Mouse (Mus musculus) neural tube, embryonic 10.5 days (tissue): ENCODE data around the gene Mlh3.

ENCODE experiments used
- DNase-seq: peaks from one replicate; pipeline ENCODE4 v3.0.0-alpha.2; 2017; ENCODE audit warnings: low spot score; ENCODE audit errors: extremely low spot score

The Mlh3 gene

DNA sequence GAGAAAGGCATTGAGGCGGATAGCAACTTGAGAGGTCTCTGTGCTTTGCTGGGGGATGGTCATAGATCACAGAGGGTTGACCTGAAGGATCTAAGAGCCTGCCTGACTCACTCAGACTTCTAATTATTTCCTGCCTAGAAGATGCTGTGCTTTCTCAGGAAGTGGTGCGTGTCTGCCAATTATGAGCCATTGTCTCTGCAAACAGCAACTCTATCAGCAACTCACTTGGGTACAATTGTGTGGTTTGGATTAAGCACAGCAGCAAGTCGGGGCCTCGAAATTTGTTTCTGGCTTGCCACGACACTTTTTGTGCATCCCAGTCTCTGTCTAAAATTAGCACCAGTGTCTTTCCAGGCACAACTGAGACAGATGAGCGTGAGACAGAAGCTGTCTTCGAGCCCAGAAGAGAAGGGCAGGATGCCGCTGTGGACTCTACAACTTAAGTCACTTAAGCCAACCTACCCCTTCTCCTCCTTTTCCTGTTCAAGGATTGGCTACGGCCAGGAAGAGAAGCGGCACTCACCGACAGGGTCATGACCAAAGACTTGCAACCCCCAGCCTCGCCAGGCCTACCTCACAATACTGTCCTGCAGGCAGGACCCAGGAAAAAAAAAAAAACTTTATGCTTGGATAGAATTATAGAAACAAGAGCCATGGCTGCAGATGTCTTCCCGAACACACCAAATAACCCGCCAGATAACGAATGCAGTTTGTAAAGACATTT is 42.4 kb downstream of the Mlh3 start:
- no peak for DNase-seq

DNA sequence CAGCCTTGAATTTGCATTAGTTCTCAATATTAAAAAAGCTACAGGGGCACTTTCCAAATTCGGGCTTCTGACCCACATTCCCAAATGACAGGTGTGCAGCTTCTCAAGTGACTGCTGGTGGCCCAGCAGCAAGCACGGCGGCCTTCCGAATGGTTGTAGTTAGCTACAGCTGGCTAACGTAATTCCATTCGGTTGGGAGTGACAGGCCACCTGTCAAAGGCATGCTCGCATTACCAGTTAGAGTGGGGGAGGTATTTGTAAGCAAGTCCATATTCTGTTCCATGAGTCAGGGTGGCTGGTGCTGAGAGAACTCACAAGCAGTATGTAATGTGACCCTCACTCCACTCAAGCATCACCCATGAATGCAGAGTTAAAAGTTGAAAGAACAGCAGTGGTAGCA is 43.2 kb downstream of the Mlh3 start:
- no peak for DNase-seq

DNA sequence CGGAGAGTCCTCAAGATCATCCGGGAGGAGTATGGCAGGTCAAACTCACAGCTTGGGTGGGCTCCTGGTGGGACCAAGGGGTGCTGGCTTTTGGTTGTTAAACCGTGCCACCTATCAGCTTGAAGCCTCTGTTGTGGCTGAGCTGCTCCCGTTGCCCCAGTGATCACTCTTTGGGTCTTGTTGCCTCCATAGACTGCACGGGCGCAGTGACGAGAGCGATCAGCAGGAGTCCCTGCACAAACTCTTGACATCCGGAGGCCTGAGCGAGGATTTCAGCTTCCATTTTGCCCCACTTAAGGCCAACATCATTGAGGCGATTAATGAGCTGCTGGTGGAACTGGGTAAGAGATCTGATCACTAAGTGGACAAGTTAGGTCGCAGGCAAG is 50.5 kb downstream of the Mlh3 start:
- DNase-seq: no peak

DNA sequence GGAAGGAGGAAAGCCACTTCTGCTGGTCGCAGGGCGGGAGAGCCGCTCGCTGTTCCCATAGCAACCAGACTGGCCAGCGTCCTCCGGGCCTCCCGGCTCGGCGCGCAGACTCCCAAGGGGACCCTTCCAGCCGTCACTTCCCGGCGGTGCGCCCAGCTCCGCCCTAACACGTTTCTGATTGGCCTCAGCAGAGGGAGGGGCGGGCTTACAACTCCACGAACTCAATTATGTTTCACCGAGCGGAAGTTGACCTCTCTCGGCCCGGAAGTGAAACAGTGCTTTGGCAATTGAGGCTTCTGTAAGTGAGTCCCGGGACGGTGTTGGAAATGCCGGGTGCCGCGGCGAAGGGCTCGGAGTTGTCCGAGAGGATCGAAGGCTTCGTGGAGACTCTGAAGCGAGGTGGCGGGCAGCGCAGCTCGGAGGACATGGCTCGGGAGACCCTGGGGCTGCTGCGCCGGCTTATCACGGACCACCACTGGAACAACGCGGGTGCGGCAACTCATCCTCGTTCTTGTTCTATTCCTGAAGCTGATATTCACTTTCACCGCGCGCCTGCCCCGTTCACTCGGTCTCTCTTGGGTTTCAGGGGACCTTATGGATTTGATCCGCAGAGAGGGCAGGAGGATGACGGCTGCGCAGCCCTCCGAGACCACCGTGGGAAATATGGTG is 51.0 kb downstream of the Mlh3 start, which contains the start of gene Eif2b2:
TSS of gene Eif2b2 (plus strand) at position 246 of the 669 bp plus-strand sequence.
- DNase-seq: peak; percentile 96

DNA sequence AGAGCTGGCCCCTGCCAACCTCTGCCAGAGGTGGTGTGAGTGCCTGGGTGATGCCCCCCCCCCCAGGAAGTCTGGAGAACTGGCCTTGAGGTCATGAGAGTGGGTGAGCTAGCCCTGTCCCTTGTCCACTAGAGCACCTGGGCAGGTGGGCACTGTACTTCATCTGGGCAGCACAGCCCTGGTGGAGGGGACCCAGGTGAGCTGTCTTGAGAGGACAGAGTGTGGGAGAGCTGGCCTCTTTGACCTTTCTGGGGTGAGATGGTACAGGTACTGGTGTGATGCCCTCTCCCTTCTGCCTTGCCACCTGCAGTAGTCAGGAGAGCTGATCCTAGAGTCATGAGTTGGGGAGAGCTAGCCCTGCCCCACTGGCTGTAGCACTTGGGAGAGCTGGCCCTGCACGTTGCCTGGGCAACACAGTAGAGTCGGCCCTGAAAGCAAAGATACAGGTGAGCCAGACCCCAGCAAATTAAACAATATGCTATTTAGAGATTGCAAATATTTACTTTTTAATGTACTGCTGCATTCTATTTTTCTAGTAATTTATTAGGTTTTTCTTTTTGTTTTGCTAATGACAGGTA is 52.6 kb downstream of the Mlh3 start:
- DNase-seq: no peak

DNA sequence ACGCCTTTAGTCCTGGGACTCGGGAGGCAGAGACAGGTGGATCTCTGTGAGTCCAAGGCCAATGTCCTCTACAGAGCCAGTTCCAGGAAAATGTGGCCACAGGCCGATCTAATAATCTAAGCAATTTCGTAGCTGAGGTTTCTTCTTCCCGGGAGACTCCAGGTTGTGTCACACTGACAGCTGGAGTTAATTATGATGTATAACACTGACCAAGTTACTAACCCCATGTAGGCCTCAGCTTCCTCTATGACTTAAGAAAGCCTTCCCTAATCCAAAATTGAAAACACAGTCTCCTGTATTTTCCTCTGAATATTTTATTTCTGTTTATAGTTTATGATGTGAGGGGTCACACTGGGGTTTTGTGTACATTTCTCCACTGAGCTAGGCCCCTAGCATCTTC is 55.4 kb downstream of the Mlh3 start:
- DNase-seq: no peak

DNA sequence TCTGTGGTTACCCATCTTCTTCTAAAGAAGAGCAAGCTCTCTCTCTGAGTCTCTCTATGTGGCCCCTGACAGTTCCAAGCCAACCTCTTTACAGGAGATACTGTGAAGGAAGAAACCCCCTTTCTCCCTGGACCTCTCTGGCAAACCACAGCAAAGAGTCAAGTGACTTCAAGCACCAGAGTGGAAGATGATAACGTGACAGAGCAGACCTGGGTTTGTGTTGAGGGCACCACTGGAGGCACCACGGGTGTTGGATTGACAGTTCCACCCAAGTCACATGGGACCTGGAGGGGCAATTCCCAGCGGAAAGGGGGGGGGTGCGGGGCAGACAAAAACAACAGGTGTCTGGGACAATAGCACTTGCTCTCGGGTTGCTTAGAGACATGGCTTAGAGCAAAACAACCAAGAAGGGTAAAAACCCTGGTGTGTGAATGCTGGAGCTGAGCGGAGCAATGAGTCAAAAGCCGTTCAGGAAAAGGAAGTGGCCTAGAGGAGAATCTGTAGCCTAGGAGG is 61.7 kb downstream of the Mlh3 start:
- no peak for DNase-seq

DNA sequence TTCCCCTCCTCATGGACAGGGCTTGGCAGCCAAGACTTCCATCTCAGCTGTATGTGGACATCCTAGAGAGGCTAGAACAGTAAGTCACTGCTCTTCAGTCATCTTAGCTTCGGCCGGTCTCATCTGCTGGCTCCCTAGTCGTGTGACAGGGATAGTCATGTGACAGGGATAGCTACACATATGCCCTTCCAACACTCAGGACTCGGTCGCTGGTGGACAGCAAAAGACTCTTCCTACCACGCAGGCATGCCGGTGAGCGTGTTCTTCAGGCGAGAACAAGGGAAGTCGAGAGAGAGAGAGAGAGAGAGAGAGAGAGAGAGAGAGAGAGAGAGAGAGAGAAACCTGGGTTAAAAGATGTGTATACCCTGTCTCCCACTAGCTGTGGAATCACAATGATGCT is 65.0 kb downstream of the Mlh3 start:
- DNase-seq: no peak

DNA sequence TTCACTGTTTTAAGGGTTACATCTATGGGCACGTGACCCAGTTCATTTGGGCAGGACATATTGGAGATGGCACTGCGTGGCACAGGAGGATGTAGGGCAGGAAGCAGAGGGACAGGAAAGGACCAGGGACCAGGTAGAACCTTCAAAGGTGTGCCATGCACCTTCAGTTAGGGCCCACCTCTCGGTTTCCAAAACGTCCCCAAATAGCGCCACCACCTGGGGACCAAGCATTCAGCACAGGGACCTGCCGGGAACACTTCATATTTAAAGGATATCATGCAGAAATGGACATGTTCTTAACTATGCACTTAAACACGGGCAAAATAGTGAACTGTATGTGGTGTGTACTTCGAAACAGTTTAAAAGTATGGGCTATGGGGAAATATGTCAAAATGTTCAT is 66.3 kb downstream of the Mlh3 start:
- DNase-seq: no peak

DNA sequence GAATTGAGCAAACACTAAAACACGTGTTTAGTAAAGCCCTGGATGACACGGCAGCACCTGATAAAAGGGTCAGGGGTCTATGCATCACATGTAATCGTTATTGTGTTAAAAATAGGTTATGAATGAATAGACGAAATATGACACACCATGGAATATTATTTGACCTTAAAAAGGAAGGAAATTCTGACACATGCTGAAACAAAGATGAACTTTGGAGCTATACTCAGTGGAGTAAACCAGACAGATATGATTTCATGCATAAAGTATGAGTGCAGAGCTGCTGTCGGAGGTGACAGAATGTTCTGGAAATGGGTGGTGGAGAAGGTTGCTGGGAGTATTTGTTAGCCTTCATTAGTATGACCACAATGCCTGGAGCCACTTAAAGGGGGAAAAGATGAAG is 66.7 kb downstream of the Mlh3 start:
- DNase-seq: no peak

DNA sequence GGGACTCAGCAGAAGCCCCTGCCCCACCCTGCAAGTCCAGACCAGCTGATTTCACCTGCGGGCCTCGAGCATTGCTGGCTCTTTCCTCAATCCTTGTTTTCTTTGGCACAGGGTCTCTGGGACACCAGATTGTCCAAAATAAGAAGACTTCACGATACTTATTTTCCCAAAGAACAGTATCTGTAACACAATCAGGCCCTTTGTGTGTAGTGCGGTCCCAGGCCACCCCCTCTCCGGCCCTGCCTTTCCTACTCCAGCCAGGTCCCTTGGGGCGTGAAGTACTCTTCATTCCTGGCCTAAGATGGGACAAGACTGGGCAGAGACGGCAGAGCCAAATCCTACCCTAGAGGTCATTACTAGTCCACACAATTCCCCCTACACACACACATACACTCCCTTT is 68.2 kb downstream of the Mlh3 start:
- DNase-seq: no peak

DNA sequence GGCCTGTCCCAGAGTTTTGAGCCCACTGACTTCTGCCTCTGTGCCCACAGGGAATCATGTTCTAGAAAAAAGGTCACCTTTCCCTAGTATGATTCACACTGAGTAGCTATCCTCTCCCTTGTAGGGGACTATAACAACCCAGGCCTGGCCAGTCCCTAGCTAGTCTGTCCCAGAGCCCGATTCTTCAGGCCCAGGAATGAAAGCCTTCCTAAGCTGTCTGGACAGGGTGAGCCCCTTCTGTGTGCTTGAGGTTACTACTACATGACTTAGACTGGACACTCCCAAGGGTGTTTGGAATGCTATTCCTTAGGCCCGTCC is 68.6 kb downstream of the Mlh3 start:
- DNase-seq: no peak

DNA sequence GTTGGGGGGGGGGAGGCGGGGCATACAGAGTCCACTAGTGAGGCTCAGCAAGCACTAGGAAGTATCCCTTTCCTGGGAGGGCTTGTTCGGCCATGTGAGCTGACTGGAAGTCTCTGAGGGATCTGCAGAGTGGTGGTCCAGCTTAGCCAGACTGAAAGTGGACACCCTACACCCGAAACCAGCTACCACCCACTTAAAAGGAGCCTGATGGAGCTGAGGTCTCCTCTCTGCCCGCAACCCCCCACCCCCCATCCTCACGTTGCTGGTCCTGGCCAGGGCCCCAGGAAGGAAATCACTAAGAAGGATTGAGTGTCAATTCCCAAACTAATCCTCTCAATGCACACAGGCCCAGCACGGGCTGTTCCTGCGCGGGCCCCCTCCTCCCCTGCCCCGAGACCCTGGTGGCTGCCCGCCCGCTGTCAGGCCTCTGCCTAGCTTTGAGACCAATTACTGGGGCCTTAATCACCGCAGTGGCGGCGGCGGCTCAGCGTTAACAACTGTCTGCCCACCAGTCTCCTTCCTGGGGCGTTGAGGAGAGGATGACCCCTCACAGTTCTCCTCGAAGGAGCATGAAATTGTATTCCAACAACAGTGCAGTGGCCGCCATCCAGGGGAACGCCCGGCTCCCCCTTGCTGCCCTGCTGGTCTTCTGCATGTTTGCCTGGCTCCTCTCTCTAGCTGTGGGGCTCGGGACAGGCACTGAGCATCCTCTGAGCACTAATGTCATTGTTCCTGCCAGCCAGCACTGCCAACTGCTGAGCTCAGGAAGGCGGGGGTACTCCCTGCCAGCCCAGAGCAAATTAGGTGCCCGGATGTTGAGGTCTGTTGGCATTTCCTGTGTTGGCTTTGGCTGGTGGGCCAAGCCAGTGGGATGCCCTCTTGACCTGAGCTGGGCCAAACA is 69.2 kb downstream of the Mlh3 start:
- peak; percentile 31 for DNase-seq

DNA sequence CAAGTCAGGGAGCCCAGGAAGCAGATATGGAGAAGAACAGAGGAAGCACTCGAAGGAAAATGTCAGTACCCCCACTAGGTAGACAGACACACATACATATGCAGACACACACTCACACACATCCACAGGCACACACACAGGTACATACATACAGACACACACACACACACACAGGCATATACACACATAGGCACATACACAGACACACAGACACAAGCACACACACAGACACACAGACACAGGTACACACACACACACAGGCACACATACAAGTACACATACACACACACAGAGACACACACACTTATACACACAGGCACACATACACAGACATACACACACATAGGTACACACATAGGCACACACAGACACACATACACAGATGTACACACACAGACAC is 70.4 kb downstream of the Mlh3 start:
- DNase-seq: no peak

DNA sequence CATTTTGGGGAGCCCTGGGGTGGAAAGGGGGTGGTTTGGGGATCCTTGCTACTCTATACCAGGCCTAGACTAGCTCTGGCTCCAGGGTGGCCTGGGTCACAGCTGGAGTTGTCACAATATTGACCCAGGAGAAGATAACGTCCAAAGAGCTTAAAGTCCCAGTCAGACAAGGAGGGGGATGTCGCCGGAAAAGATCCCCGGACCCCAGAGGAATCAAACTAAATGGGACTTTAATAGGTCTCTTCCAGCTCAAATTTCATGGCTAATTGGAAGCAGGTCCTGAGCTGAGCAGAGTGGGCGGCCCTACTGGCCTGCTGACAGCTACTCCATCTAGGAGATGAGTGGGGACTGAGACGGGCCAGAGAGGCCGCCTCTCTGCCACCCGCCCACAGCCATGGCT is 72.5 kb downstream of the Mlh3 start:
- no peak for DNase-seq

DNA sequence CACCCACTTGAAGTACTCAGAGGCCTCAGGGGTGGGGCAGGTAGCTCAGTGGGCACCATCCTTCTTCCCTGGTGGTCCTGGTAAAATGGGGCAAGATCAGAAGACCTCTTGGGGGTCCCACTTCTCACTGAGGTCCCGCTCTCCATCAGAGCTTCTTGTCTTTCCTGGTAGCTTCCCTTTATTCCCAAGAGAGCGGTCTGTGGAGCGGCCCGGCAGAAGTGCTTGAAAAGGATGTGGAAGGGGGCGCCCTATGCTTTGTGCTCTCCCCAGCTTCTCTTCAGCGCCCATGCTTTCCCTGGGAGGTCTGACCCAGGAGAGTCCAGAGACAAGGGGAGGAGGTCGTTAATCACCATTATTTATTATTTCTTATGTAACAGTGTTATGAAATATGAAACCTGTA is 73.0 kb downstream of the Mlh3 start:
- no peak for DNase-seq

DNA sequence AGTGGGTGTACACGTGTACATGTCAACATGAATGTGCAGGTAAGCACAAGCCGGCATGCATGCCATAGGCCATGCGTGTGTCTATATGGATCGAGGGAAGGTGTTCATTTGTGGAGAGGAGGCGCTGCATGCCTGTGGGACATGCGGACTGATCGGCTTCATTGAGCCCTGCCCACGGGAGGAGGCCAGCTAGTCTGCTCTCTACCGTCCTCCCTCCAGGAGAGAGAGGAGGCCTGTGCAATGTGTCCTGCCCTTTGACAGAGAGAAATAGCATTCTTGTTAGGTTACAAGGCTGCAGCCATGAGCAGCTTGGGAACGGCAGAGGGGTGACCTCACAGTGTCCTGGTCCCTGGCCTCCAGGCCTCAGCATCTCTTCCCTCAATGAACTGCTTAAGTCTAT is 74.2 kb downstream of the Mlh3 start:
- DNase-seq: no peak

DNA sequence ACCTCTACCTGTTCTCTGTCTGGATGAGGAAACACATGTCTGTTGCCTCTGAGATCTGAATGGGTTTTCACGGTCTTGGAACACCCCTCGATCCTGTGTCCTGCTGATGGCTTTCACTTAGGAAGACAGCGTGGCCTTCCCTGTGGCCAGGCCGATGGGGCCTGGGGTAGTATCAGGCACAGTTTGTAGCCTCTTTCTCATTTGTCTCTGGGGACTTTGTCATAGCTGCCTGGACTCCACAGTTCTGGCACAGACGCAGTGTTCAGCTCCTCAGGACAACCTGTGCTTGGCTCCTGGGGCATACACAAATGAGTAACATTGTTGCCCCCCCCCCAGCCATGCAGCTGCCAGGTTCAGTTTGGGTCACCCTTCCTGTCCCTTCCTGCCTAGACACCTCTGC is 75.3 kb downstream of the Mlh3 start:
- DNase-seq: no peak

DNA sequence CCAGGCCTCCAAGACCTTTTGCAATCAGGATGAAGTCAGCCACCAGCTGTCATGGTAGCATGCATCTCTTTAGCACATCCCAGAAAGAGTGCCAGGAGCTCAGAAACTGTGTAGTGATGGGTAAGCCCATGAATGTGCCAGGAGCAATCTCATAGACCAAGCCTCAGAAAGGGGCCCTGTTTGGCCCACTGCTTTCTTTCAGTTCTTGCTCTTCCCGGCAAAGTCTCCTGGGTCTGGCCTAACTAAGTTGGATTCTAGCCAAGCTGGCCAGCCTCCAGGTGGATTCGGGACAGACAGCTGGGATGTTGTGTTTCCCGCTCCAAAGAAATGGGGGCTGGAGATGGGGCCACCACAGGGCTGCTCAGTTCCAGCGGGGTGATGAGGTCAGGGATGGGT is 75.8 kb downstream of the Mlh3 start:
- no peak for DNase-seq

DNA sequence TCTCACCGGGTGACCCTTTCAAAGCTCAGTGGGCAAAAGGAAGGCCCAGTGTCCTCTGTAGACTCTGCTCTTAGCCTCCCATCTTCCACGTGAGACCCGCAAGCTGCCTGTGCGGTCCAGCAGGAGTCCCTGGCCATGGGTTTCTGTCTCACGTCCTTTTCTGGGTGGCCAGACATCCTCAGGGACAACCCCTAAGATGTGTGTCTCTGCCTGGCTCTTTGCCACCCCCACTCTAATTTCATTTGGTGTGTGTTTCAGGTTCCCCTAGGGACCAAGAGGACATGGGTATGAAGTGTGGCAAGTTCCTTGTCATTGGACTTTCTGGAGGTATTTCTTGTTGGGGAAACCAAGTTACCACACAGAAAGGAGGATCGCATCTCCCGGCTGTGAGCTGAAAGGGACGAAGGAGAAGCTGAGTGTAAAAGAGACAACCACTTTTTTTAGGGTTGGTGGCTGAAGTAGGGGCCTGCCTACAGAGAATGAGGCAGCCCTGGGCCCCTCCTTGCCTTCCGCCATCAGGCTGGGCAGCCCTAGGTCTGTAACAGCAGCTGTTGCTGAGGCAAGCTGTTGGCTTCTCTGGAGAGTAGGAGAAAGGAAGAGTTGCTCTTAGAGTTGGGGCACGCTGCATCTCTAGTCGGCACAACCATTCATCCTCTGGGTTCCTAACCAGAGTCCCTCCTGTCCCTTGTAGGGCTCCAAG is 76.3 kb downstream of the Mlh3 start:
- no peak for DNase-seq

DNA sequence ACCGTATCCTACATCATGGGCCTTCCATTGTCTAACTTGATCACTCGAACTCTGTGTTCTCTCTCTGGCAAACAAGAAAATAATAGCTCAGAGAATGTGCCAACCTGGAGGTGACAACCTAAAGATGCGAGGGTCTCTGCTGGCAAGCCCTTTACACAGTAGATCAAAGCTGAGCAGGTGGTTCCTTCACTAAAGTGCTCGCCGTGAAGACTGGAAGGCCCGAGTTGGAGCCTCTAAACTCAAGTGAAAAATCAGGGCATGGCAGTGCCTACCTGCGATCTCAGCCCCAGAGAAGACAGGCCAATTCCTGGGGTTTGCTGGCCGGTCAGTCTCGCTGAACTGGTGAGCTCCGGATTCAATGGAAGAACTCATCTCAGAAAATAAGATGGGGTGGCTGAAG is 77.3 kb downstream of the Mlh3 start:
- no peak for DNase-seq
